Mouse (Mus musculus) hindbrain, embryonic 10.5 days (tissue): ENCODE results near the gene Tsc1. TPM values are rescaled to one million over a fixed set of nuclear protein-coding genes. Genes with fewer than 3 reads are reported as not detected.

Experiments
- DNase-seq: peaks from one replicate; pipeline ENCODE4 v3.0.0-alpha.2; 2017; ENCODE audit warnings: low spot score
- H3K27ac ChIP-seq: fragments of 300-500 bp; sonication (generic); 2 replicates; pipeline ENCODE4 v1.5.1; 2016; ENCODE audit warnings: mild to moderate bottlenecking, moderate library complexity
- H3K27me3 ChIP-seq: fragments of 300-500 bp; sonication (generic); 2 replicates; pipeline ENCODE4 v1.6.1; 2016; ENCODE audit warnings: mild to moderate bottlenecking; ENCODE audit not compliant: poor library complexity, insufficient read depth, severe bottlenecking
- H3K36me3 ChIP-seq: fragments of 300-500 bp; sonication (generic); 2 replicates; pipeline ENCODE4 v1.6.1; 2016; ENCODE audit warnings: mild to moderate bottlenecking, moderate library complexity
- H3K4me1 ChIP-seq: fragments of 300-500 bp; sonication (generic); replicated peaks from 2 replicates; pipeline ENCODE4 v1.6.1; 2016; ENCODE audit warnings: mild to moderate bottlenecking
- H3K4me3 ChIP-seq: fragments of 300-500 bp; sonication (generic); 2 replicates; pipeline ENCODE4 v1.5.1; 2016; ENCODE audit warnings: mild to moderate bottlenecking, moderate library complexity
- H3K9me3 ChIP-seq: fragments of 300-500 bp; sonication (generic); 2 replicates; pipeline ENCODE4 v1.6.1; 2016; ENCODE audit warnings: mild to moderate bottlenecking, moderate library complexity
- WGBS: fragments of 180-500 bp; shearing (Covaris S2); methylation state at CpG from one replicate; pipeline ENCODE4 v1.1.7; 2016; 5-methylcytosine and 5-hydroxymethylcytosine counted together
- polyA plus RNA-seq: library from polyadenylated mRNA; unstranded; fragments of >200 nt; fragmentation: Nextera tagmentation; extraction: Ambion mirVana; gene quantifications from 2 replicates; pipeline ENCODE4 v1.2.1, GENCODE M21; 2016

Gene Tsc1
- polyA plus RNA-seq, 1 experiment from 2014 or later = 23.8 TPM

DNA sequence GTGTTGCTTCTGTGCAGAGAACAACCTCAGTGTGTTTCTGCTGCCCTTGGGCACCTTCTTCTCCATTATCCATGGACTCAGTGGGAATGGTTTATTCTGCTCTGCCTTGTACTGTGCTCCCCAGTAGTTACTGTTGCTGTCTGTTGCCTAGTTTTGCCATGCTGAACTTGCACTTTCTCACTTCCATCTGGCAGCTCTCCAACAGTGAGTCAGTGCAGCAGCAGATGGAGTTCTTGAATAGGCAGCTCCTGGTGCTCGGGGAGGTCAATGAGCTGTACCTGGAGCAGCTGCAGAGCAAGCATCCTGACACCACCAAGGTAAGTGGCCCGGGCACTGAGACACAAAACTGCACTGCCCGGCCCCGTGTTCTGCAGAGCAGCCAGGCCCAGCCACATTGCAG, 40.7 kb downstream of the Tsc1 start:
- H3K36me3 ChIP-seq = peaks cover 99% of the 10 kb centered on the region
- no peak overlapping the region for H3K4me3 ChIP-seq
- DNase-seq = no peak
- H3K4me1 ChIP-seq = no peaks in the 10 kb centered on the region
- WGBS = 92% methylated on average over 4 of the region's 4 CpGs
- no peaks in the 10 kb centered on the region for H3K27me3 ChIP-seq
- H3K27ac ChIP-seq = no peak overlapping the region
- H3K9me3 ChIP-seq = no peaks in the 10 kb centered on the region

DNA sequence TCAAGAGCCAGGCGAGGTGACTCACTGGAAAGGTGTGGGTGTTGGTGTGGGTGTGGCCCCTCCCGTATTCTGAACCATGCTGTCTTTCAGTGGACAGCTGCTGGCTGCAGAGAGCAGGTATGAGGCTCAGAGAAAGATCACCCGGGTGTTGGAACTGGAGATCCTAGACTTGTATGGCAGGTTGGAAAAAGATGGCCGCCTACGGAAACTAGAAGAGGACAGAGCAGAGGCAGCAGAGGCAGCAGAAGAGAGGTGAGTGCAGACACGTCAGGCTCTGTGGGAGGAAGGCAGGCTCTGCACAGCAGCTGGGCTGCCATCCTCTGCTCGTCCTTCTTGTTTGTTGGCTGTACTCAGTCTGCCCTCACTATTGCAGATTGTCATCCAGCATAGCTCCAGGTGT, 44.9 kb downstream of the Tsc1 start:
- no peaks in the 10 kb centered on the region for H3K9me3 ChIP-seq
- H3K27me3 ChIP-seq = no peaks in the 10 kb centered on the region
- WGBS = 85% methylated on average over 7 of the region's 7 CpGs
- no peak overlapping the region for H3K4me3 ChIP-seq
- H3K36me3 ChIP-seq = peaks cover 83% of the 10 kb centered on the region
- H3K27ac ChIP-seq = no peak overlapping the region
- no peaks in the 10 kb centered on the region for H3K4me1 ChIP-seq
- no peak for DNase-seq

DNA sequence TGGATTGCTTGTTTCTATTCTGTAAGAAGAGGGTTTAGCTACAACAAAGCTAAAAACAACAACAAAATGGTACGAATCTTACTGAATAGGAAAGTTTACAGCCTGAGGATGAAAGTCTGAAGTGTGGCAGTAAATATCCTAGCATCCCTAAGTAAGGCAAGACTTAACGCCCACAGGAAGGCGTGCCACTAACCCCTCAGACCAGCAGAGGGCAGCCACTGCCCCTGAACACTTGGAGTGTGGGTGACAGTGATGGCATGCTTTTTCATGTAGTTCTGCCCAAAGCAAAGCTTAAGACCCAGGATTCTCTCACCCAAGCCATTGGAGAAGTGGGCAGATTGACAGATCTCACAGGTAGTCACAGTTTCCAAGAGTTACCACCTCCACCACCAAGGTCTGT, 47.4 kb downstream of the Tsc1 start:
- no peaks in the 10 kb centered on the region for H3K9me3 ChIP-seq
- peak; percentile 28 for DNase-seq
- H3K4me3 ChIP-seq = no peak overlapping the region
- no peak overlapping the region for H3K27ac ChIP-seq
- no peaks in the 10 kb centered on the region for H3K4me1 ChIP-seq
- no peaks in the 10 kb centered on the region for H3K27me3 ChIP-seq
- H3K36me3 ChIP-seq = peaks cover 58% of the 10 kb centered on the region
- WGBS = 53% methylated on average over 3 of the region's 3 CpGs

DNA sequence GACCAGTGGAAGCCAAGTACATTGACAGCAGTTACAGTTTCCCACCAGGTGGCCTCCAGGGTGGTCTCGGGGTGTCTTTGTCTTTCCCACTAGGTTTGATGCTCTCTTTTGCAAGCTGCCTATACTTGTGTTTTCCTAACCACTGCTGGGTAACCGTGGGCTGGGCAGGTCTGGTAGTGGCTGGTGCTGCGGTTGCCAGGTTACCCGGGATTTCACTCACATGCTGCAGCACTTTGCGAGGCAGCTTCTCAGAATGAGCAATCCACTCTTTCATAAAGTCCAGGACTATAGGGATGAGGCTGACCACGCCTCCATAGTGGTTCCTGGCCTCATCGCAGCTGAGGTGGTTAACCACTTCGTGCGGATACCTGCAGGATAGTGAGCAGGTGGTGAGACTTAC, 51.7 kb downstream of the Tsc1 start:
- Histone ChIP-seq H3K9me3 (no peaks in the 10 kb centered on the region), H3K4me1 (0 out of 2 replicates have a peak, but pooled peaks cover under 1% of the 10 kb centered on the region), H3K27ac (no peak overlapping the region), H3K27me3 (no peaks in the 10 kb centered on the region), H3K4me3 (no peak overlapping the region), H3K36me3 (peaks cover 16% of the 10 kb centered on the region)
- 71% methylated on average over 9 of the region's 9 CpGs for WGBS
- DNase-seq = no peak

DNA sequence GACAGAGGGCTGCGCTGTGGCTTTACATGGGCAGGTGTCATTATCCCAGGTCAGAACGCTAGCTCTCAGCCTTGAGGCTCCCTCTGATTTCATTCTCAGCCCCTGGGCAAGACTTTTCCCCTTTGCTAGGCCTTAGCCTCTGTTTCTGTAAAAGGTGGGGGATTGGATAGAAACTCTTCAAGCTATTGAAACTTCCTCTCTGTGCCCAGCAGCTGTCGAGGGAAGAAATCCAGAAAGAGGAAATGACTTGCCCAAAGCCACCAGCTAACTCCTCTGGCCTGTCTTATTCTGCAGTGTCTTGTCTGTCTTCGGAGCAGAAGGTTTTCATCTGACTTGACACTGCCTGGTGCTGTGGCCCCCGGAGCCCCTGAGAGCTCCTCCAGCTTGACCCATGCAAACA, 57.5 kb downstream of the Tsc1 start:
- Histone ChIP-seq H3K4me3 (no peak overlapping the region; the same call in 1 of the 2 replicates), H3K9me3 (no peaks in the 10 kb centered on the region), H3K27ac (peak overlapping the region; percentile 84), H3K27me3 (peaks cover 21% of the 10 kb centered on the region), H3K36me3 (no peaks in the 10 kb centered on the region), H3K4me1 (peaks cover 42% of the 10 kb centered on the region)
- DNase-seq = no peak
- WGBS = 76% methylated on average over 5 of the region's 5 CpGs

DNA sequence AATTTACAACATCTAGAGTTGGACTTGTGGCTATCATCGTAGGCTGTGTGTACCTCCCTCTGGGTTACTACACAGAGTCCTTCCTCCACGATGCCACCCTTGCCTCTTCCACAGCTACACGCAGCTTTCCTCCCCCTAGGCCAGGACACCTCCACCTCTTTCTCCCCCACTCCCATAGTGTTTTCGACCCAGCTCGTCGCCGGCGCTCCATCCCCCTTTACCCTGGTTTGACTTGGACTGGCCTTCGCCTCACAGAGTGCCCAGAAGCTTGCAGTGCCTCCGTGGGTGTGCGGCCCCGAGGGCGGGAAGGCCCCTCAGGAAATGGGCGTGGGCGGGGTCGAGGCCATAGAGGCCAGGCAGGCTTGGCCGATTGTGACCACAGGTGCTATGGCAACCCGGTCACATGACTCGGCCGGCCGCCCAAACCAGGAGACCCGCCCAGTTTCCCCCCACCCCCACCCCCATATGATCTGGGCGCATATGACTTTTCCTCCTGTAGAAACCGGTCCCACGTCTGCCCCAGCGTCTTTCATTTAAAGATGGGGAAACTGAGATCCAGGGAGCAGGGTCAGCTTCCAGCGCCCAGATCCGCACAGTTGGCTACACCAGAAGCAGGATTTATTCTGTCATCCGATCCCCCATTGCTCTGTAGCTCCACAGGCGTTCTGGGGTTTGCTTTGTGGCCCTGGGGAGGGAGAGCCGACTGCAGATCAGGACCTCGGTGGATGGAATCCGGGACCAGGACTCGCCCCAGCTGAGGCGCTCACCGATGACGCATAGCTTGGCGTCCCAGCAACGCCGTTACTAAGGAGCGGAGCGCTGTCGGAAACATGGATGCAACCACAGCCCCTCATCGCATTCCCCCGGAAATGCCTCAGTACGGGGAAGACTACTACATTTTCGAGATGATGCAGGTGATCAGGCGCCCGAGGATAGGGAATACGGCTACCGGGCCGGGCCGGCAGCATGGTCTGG, 58.6 kb downstream of the Tsc1 start, which contains the start of the genes Spaca9 and Ak8:
Gene Spaca9, minus strand, starts transcription at position 367 of the 975 bp plus-strand sequence.
Gene Ak8, plus strand, starts transcription at position 804 of the 975 bp plus-strand sequence.
- H3K27ac ChIP-seq = peak within 1 kb of the TSS; percentile 84
- peak; percentile 90 for DNase-seq
- 1% methylated on average over 53 of the region's 53 CpGs for WGBS
- peaks cover 21% of the 10 kb centered on the region for H3K27me3 ChIP-seq
- peaks cover 42% of the 10 kb centered on the region for H3K4me1 ChIP-seq
- no peaks in the 10 kb centered on the region for H3K36me3 ChIP-seq
- peak within 1 kb of the TSS; percentile 65 for H3K4me3 ChIP-seq
- H3K9me3 ChIP-seq = no peaks in the 10 kb centered on the region

DNA sequence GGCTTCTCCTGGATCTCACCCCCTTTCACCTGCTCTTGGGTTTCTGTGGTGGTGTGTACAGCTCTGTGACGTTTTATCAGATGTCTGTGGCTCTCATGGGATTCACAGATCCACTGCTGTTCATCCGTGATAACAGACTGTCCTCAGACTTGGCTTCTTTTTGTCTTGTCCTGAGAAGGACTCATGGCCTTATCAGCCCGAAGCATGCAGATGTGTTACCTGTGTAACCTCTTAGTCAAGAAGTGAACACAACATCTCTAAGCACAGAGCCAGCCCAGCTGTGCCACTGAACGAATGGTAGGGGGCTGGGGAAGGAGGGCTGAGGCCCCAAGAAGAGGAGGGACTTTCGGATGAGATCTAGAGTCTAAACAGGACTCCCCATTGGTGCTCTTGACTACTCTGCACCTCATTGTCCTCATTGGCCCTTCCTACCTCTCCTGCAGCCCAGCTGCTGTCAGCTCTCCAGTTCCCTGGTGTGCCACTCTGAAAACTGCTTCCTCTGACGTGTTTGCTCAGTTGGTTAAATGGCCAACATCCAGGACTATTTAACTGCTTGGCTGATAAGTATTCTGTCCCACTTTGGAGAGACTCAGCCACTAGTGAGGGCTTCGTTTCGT, 60.7 kb downstream of the Tsc1 start:
- H3K27ac ChIP-seq = no peak overlapping the region
- no peak for DNase-seq

DNA sequence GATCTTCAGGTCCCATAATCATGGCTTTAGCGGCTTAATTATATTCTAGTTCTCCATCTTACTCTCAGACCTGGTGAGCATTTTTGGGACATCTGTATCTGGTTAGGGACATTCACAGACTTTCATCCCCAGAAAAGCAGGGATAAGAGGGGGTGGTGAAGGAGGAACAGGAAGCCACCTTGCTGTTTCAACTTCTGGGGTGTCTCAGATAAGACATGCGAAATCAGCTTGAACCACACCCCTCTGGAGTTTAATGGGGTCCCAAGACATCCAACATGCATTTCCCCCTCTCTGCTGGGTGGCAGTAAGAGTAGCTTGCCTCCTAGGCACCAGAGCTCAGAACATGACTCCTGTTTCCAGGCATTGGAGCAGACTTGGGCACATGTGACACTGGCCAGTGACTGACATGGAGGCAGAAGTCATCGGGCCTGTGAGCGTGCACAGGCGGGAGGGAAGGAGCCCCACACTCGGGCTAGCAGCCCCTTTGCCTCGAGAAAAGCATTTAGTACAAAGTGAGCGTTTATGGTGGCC, 65.1 kb downstream of the Tsc1 start:
- no peak overlapping the region for H3K27ac ChIP-seq
- no peaks in the 10 kb centered on the region for H3K36me3 ChIP-seq
- H3K27me3 ChIP-seq = peaks cover 1% of the 10 kb centered on the region; the same call in 1 of the 2 replicates
- no peaks in the 10 kb centered on the region for H3K9me3 ChIP-seq
- 75% methylated on average over 8 of the region's 8 CpGs for WGBS
- no peak for DNase-seq
- peaks cover 22% of the 10 kb centered on the region for H3K4me1 ChIP-seq
- no peak overlapping the region for H3K4me3 ChIP-seq

More for the DNA sequence above, 60.7 kb downstream of the Tsc1 start:
- 78% methylated on average over 8 of the region's 8 CpGs for WGBS
- no peaks in the 10 kb centered on the region for H3K9me3 ChIP-seq
- H3K27me3 ChIP-seq = peaks cover 21% of the 10 kb centered on the region
- peaks cover 45% of the 10 kb centered on the region for H3K4me1 ChIP-seq
- H3K4me3 ChIP-seq = no peak overlapping the region
- H3K36me3 ChIP-seq = no peaks in the 10 kb centered on the region

DNA sequence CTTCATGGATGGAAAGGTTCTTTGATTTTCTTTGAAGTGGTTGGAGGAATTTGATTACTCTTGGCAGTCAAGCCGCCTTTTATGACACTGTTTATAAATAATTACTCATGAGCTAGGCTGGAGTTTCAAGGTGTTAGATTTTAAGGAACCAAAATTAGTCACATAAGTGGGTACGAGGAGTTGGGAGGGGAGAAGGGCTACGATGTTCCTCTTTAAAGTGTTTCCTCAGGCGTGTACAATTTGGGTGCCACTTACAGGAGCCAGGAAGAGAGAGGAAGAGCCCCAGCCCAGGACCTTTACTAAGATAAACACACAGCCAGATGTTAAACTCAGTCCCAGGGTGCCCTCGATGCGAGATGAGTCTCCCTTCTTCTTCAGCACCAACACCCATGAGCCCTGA, 65.8 kb downstream of the Tsc1 start:
- H3K27me3 ChIP-seq = no peaks in the 10 kb centered on the region; the same call in 1 of the 2 replicates
- H3K4me3 ChIP-seq = no peak overlapping the region
- H3K4me1 ChIP-seq = peaks cover 22% of the 10 kb centered on the region
- H3K9me3 ChIP-seq = no peaks in the 10 kb centered on the region
- DNase-seq = no peak
- WGBS = 81% methylated on average over 6 of the region's 6 CpGs
- no peak overlapping the region for H3K27ac ChIP-seq
- no peaks in the 10 kb centered on the region for H3K36me3 ChIP-seq

DNA sequence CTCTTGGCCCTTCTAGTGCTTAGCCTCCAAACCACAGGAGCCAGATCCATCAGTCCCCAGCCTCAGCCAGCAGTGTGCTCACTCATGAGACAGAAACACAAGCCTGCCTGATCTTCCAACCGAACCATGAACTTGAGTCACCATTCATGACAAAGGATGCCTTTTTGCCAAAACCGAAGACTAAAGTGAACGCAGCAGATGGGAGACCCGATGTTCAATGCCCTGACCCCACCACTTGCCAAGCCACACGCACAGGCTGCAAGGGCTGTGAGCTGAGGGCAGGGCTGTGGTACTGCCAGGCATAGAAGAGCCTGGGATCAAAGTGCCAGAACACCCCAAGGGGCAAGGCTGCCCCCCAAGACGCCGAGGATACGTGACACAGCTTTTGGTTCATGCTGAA, 72.0 kb downstream of the Tsc1 start:
- WGBS = 87% methylated on average over 8 of the region's 8 CpGs
- peak overlapping the region; percentile 31; the same call in 1 of the 2 replicates for H3K27ac ChIP-seq

DNA sequence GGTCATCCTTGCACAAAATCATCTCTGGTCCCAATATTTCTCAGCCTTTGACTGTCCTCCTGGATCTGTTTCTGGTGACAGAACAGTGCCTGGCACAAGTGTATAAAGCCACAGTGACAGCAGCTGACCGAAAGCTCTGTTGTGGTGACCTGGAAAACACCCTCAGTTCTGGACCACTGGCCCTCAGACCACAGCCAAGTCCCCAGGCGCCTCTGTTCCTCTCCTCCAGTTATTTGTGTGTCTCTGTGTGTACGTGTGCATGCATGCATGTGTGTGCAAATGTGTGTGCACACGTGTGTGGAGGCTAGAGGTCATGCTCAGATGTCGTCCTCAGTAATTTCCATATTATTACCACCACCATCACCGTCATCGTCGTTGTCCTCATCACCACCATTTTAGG, 81.4 kb downstream of the Tsc1 start:
- WGBS = 92% methylated on average over 8 of the region's 8 CpGs
- Histone ChIP-seq H3K4me3 (no peak overlapping the region), H3K9me3 (no peaks in the 10 kb centered on the region), H3K4me1 (peaks cover 25% of the 10 kb centered on the region), H3K36me3 (no peaks in the 10 kb centered on the region), H3K27me3 (peaks cover 7% of the 10 kb centered on the region), H3K27ac (no peak overlapping the region)
- DNase-seq = no peak

More for the DNA sequence above, 72.0 kb downstream of the Tsc1 start:
- no peak for DNase-seq
- H3K4me1 ChIP-seq = peaks cover 12% of the 10 kb centered on the region; the same call in 1 of the 2 replicates
- no peak overlapping the region for H3K4me3 ChIP-seq
- H3K9me3 ChIP-seq = no peaks in the 10 kb centered on the region
- H3K27me3 ChIP-seq = no peaks in the 10 kb centered on the region; the same call in 1 of the 2 replicates
- no peaks in the 10 kb centered on the region for H3K36me3 ChIP-seq

DNA sequence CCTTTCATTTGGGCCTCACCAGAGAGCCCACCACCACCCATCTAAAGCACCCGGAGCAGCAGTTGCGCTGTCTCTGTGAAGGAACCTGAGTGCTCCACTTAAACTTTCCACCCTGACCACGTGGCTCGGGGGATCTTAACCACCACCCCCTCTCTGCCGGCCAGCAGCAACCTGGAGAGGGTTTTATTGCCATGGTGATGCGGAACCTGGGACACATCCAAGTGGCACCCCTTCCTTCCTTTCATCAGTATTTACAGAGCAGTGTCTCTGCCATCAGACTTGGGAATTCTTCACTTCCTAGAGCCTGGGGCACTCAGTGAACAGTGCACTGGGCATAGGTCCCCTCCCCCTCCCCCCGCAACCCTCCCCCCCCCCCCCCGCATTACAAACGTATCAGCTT, 82.9 kb downstream of the Tsc1 start:
- H3K27ac ChIP-seq = no peak overlapping the region
- H3K4me1 ChIP-seq = peaks cover 36% of the 10 kb centered on the region
- H3K36me3 ChIP-seq = no peaks in the 10 kb centered on the region
- DNase-seq = no peak
- no peak overlapping the region for H3K4me3 ChIP-seq
- H3K27me3 ChIP-seq = peaks cover 22% of the 10 kb centered on the region
- H3K9me3 ChIP-seq = no peaks in the 10 kb centered on the region
- 67% methylated on average over 9 of the region's 9 CpGs for whole genome bisulfite sequencing
